In the genomic region with DNA sequence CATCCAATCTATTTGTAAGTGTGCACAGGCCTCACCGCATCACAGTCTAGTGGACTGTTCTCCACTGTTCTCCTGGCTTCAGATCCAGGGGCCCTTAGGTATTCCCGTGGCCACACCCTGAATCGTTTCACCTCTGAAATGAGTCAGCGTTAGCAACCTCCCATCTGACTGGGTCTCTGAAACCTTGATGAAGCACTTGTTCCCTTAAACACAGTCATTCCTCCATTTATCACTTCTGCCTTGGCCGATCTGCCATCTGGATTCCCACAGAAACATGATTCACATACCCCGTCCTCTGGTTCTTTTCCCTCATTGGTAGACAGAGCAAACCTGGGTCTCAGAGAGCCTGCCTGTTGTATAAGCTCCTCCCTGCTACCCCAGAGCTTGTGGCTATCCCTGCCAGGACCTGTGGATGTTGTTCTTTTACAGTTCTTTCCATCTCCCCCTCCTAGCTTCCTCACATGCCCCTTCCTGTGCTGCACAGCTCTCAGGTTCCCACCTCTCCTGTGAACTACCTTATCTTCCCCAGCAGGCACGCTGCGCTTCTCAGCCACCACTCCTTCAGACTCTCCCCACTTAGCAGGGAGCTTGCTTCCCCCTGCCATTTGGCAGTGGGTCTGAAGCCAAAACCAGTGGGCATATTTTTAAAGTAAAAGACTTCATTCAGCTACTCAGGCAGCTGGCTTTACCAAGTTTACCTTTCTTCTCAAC, we compare ENCODE assay signal across 16 mouse cellular contexts.
A peak's percentile ranks its signal among the peaks of the same experiment; 100 is the strongest.
DNase-seq lines count a peak whose midpoint lies in the region; ATAC-seq and TF ChIP-seq lines count a peak whose summit lies in the region.
"Had no signal": no experiment of that assay in that cellular context is flagged by ENCODE, and none has a peak within 500 bp of the region (broad histone marks: within the 10 kb centered on the region; RNA-seq: fewer than 3 reads in every experiment).

No protein-coding gene starts in this region.

- no peak for TF ChIP-seq CTCF in heart, postnatal 0 days (IDR thresholded peaks at IDR 0.05; ENCODE audit: low read depth)
- TF ChIP-seq CTCF in midbrain, postnatal 0 days (IDR thresholded peaks at IDR 0.05): no peak

- H3K4me1 ChIP-seq in heart, postnatal 0 days (ENCODE audit: control insufficient read depth, insufficient read depth): no peaks in the 10 kb centered on the region
- peaks cover 6% of the 10 kb centered on the region; the same call in 1 of the 2 replicates for H3K4me1 ChIP-seq in liver, embryonic 16.5 days (ENCODE audit: control insufficient read depth, low read depth, low read length)
- no peaks in the 10 kb centered on the region for H3K4me1 ChIP-seq in midbrain, postnatal 0 days (ENCODE audit: insufficient read depth, low read length)
- no peaks in the 10 kb centered on the region for H3K4me1 ChIP-seq in hindbrain, embryonic 11.5 days (replicated peaks; ENCODE audit: control insufficient read depth, insufficient read depth, low read length)
- H3K4me1 ChIP-seq: midbrain, embryonic 13.5 days had no signal

- H3K9ac ChIP-seq in heart, postnatal 0 days (replicated peaks; ENCODE audit: low read depth, low read length): no peak overlapping the region
- H3K9ac ChIP-seq in liver, embryonic 16.5 days (ENCODE audit: low read depth, low read length): no peak overlapping the region
- no peak overlapping the region for H3K9ac ChIP-seq in midbrain, postnatal 0 days (replicated peaks; ENCODE audit: low read length, poor library complexity, severe bottlenecking)
- H3K9ac ChIP-seq in hindbrain, embryonic 11.5 days (ENCODE audit: low read depth, low read length): no peak overlapping the region
- H3K9ac ChIP-seq: lung, embryonic 14.5 days; midbrain, embryonic 13.5 days had no signal

- ATAC-seq in heart, postnatal 0 days (ENCODE audit: insufficient read depth, low read depth): no peak
- ATAC-seq in erythroblast, adult 5-6 weeks (replicated peaks; ENCODE audit: low FRiP score, poor library complexity, severe bottlenecking): peak; percentile 52; the same call in 1 of the 2 replicates
- peak; percentile 61; the same call in 1 of the 2 replicates for ATAC-seq in liver, embryonic 16.5 days (ENCODE audit: low read depth)
- ATAC-seq in midbrain, postnatal 0 days (ENCODE audit: low FRiP score): no peak
- ATAC-seq in hindbrain, embryonic 11.5 days (ENCODE audit: low FRiP score): no peak
- ATAC-seq: hindbrain, postnatal 0 days; midbrain, embryonic 13.5 days; Patski had no signal

- H3K9me3 ChIP-seq in heart, postnatal 0 days (replicated peaks; ENCODE audit: control insufficient read depth, low read length): no peaks in the 10 kb centered on the region
- H3K9me3 ChIP-seq in liver, embryonic 16.5 days (replicated peaks; ENCODE audit: control insufficient read depth, low read length): no peaks in the 10 kb centered on the region
- H3K9me3 ChIP-seq in midbrain, postnatal 0 days (ENCODE audit: low read length): no peaks in the 10 kb centered on the region
- no peaks in the 10 kb centered on the region for H3K9me3 ChIP-seq in hindbrain, embryonic 11.5 days (ENCODE audit: control insufficient read depth, low read length)
- H3K9me3 ChIP-seq: midbrain, embryonic 13.5 days had no signal

- no peak overlapping the region for H3K4me2 ChIP-seq in heart, postnatal 0 days (ENCODE audit: low read depth, low read length)
- no peak overlapping the region for H3K4me2 ChIP-seq in liver, embryonic 16.5 days (ENCODE audit: low read depth, low read length)
- no peak overlapping the region for H3K4me2 ChIP-seq in midbrain, postnatal 0 days (ENCODE audit: low read depth, low read length, poor library complexity, severe bottlenecking)
- no peak overlapping the region for H3K4me2 ChIP-seq in hindbrain, embryonic 11.5 days (replicated peaks; ENCODE audit: low read depth, low read length)
- H3K4me2 ChIP-seq: lung, embryonic 14.5 days; midbrain, embryonic 13.5 days had no signal

- 54% methylated on average over 8 of the region's 8 CpGs for WGBS in heart, postnatal 0 days
- WGBS in liver, embryonic 16.5 days (ENCODE audit: insufficient replicate concordance): 56% methylated on average over 8 of the region's 8 CpGs
- 80% methylated on average over 8 of the region's 8 CpGs for WGBS in midbrain, postnatal 0 days
- 83% methylated on average over 8 of the region's 8 CpGs for WGBS in hindbrain, embryonic 11.5 days

- H3K27me3 ChIP-seq in heart, postnatal 0 days (ENCODE audit: control insufficient read depth, insufficient read depth, low read length): no peaks in the 10 kb centered on the region
- H3K27me3 ChIP-seq in liver, embryonic 16.5 days (ENCODE audit: control insufficient read depth, insufficient read depth, low read depth, low read length): no peaks in the 10 kb centered on the region
- H3K27me3 ChIP-seq in midbrain, postnatal 0 days (ENCODE audit: insufficient read depth, low read length): no peaks in the 10 kb centered on the region
- H3K27me3 ChIP-seq in hindbrain, embryonic 11.5 days (ENCODE audit: control insufficient read depth, insufficient read depth, low read length): no peaks in the 10 kb centered on the region
- H3K27me3 ChIP-seq: midbrain, embryonic 13.5 days; Patski had no signal

- peak; percentile 9 for DNase-seq in heart, postnatal 0 days (ENCODE audit: low spot score)
- DNase-seq in heart, adult 8-10 months (ENCODE audit: low spot score): no peak
- DNase-seq in NIH3T3 (ENCODE audit: low read depth): peak; percentile 6
- DNase-seq in midbrain, postnatal 0 days (ENCODE audit: low spot score): no peak
- no peak for DNase-seq in ovary, postnatal 10 days (ENCODE audit: low spot score)
- no peak for DNase-seq in hindbrain, embryonic 11.5 days (ENCODE audit: low spot score)
- DNase-seq: gastrocnemius, postnatal 14 days; kidney, postnatal 14 days; right cerebral cortex, postnatal 4 days had no signal

- peaks cover 17% of the 10 kb centered on the region for H3K36me3 ChIP-seq in heart, postnatal 0 days (replicated peaks; ENCODE audit: control insufficient read depth, insufficient read depth, low read length)
- H3K36me3 ChIP-seq in liver, embryonic 16.5 days (ENCODE audit: control insufficient read depth, insufficient read depth): no peaks in the 10 kb centered on the region
- H3K36me3 ChIP-seq in midbrain, postnatal 0 days (ENCODE audit: insufficient read depth, low read length): peaks cover 10% of the 10 kb centered on the region; the same call in 1 of the 2 replicates
- no peaks in the 10 kb centered on the region for H3K36me3 ChIP-seq in hindbrain, embryonic 11.5 days (ENCODE audit: control insufficient read depth, insufficient read depth, low read length)

- no peak overlapping the region for H3K27ac ChIP-seq in heart, postnatal 0 days (ENCODE audit: low read depth)
- no peak overlapping the region for H3K27ac ChIP-seq in liver, embryonic 16.5 days (ENCODE audit: low read length)
- H3K27ac ChIP-seq in midbrain, postnatal 0 days (ENCODE audit: low read depth, low read length): no peak overlapping the region
- H3K27ac ChIP-seq in hindbrain, embryonic 11.5 days (ENCODE audit: low read depth, low read length): no peak overlapping the region
- H3K27ac ChIP-seq: hindbrain, postnatal 0 days; left cerebral cortex, adult 2 months; midbrain, embryonic 13.5 days had no signal

- H3K4me3 ChIP-seq in heart, postnatal 0 days (ENCODE audit: low read depth, low read length): no peak overlapping the region
- no peak overlapping the region for H3K4me3 ChIP-seq in liver, embryonic 16.5 days (ENCODE audit: low read depth, low read length)
- no peak overlapping the region for H3K4me3 ChIP-seq in midbrain, postnatal 0 days (ENCODE audit: low read depth, low read length)
- H3K4me3 ChIP-seq in hindbrain, embryonic 11.5 days (ENCODE audit: low read depth, low read length): no peak overlapping the region
- H3K4me3 ChIP-seq: left cerebral cortex, adult 2 months; midbrain, embryonic 13.5 days had no signal

- TF ChIP-seq EP300 in heart, postnatal 0 days (IDR thresholded peaks at IDR 0.05; ENCODE audit: low read depth): no peak

Comparison
In these comparisons a context has a peak if more than half of its experiments do, and no peak if none do; other contexts are left out.
1. DNase-seq: peak in heart, postnatal 0 days (single experiment) and NIH3T3 (single experiment); none in heart, adult 8-10 months (single experiment), midbrain, postnatal 0 days (single experiment), ovary, postnatal 10 days (single experiment) and hindbrain, embryonic 11.5 days (single experiment).
2. ATAC-seq: peak in erythroblast, adult 5-6 weeks (single experiment) and liver, embryonic 16.5 days (single experiment); none in heart, postnatal 0 days (single experiment), midbrain, postnatal 0 days (single experiment) and hindbrain, embryonic 11.5 days (single experiment).